Mouse (Mus musculus) E14TG2a.4 (cell line): ENCODE data around the gene Pex5l.

Experiments
- CTCF ChIP-seq: conservative IDR thresholded peaks from 2 replicates; pipeline ENCODE4 v1.5.1; 2014; ENCODE audit warnings: low read length
- NANOG ChIP-seq: IDR thresholded peaks from 2 replicates; pipeline ENCODE4 v1.6.1; 2014; ENCODE audit warnings: borderline replicate concordance, low read length, mixed read lengths

DNA sequence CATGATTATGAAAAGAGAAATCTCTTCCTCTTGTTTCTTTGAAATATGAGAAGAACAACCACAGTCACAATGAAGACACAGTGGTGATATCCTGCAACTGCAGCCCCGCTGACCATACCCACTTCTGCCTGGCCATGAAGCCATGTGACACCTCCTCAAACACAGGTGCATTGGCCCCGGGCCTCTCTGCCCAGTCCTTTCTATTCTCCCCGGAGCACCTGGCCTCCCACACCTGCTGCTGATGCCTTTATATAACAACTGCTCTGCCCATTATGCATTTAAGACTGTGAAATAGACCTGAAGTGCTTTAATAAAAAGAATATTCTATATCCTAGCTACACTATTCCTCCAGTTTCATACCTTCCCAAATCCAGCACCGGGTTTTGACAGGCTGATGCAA lies 54.8 kb downstream of the Pex5l start:
- TF ChIP-seq CTCF (no peak), NANOG (no peak)
